Mouse (Mus musculus): ENCODE results near the gene Olfr764-ps1. TPM values are rescaled to one million over a fixed set of nuclear protein-coding genes. Genes with fewer than 3 reads are reported as not detected.
"Not testable (repeated sequence)": the region's sequence is repeated elsewhere in the genome, so short reads cannot be mapped to it uniquely, and the experiment has no call there.

The Olfr764-ps1 gene
- polyA plus RNA-seq, 1 experiment from 2014 or later: not detected

DNA sequence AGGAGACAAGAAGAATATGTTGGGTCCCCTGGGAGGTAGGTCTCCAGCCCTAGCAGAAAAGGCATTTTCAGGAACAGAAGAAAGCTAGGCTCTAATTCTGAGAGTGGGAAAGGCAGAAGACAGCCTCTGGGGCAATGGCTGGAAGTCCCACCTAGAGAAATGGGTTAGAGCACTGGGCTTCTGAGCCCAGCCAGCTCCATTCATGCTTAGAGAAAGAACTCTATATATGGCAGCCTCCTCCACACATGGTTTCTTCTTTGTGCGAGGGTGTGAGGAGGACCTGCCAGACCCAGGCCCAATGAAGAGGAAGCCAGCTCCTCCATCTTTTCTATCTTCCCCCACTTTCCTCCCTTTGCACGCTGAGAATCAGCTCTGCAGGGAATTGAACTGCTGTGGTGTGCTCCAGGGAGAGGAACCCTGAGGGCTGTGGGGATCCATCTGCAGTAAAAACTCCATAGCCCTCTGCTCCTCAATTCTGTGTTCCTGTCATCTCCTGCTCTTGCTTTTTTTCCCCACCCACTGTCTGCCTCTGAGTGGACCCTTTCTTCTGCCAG, 29.3 kb downstream of the Olfr764-ps1 start, which contains the start of gene Olfr763:
Olfr763 (plus strand) TSS at position 504 of the 554 bp plus-strand sequence.
- Histone ChIP-seq H3K9ac (ENCODE audit: low read length) (no peak within 1 kb of the TSS), H3K36me3 (ENCODE audit: control insufficient read depth, insufficient read depth, low read length) (no peaks in the 10 kb centered on the region), H3K9me3 (ENCODE audit: control insufficient read depth, low read length) (no peaks in the 10 kb centered on the region; the same call in 1 of the 2 replicates), H3K4me3 (ENCODE audit: low read depth, low read length) (no peak within 1 kb of the TSS), H3K4me2 (no peak within 1 kb of the TSS), H3K4me1 (ENCODE audit: control insufficient read depth, insufficient read depth, low read length) (no peaks in the 10 kb centered on the region), H3K27me3 (ENCODE audit: control insufficient read depth, insufficient read depth, low read length) (no peaks in the 10 kb centered on the region), H3K27ac (ENCODE audit: low read depth, low read length) (no peak within 1 kb of the TSS)
- ATAC-seq (ENCODE audit: low FRiP score) (no peak), DNase-seq (ENCODE audit: low spot score, missing footprints) (no peak)
- WGBS: 78% methylated on average over 2 of the region's 2 CpGs

DNA sequence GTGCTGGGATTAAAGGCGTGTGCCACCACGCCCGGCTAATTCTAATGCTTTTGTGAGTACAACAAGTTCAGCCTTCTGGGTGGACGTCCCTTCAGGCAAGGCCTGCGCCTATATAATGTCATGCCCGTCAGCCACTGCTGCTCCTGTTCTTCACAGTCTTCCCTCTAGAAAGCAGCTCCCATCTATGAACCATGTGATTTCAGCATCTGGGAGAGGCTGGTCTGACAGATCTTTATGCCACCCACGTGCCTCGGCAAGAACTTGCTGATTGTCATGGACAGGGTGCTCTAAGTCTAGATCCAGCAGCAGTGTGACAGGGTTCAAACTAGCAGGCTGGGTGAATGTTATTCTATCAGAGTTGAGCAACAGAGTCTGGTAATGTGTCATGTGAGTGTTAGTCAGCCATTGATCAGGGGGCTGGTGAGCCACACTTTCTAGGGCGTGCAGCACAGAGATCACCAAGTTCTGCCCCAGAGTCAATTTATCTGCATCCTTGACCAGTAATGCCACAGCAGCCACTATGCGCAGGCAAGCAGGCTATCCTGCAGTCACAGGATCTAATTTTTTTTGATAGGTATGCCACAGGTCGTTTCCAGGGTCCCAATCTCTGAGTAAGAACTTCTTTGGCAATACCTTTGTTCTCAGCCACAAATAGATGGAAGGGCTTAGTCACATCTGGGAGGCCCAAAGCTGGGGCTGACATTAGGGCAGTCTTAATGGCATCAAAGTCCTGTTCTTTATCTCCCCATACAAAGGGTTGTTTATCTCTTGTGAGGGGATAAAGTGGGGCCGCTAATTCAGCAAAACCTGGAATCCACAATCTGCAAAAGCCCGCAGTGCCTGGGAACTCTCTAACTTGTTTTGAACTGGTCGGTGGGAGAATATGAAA, 35.4 kb downstream of the Olfr764-ps1 start:
- WGBS: 69% methylated on average over 14 of the region's 14 CpGs
- DNase-seq (ENCODE audit: low spot score, missing footprints): no peak
- Histone ChIP-seq H3K9ac (ENCODE audit: low read length) (no peak overlapping the region), H3K36me3 (ENCODE audit: control insufficient read depth, insufficient read depth, low read length) (no peaks in the 10 kb centered on the region), H3K27me3 (ENCODE audit: control insufficient read depth, insufficient read depth, low read length) (no peaks in the 10 kb centered on the region), H3K27ac (ENCODE audit: low read depth, low read length) (no peak overlapping the region), H3K4me3 (ENCODE audit: low read depth, low read length) (no peak overlapping the region), H3K4me1 (ENCODE audit: control insufficient read depth, insufficient read depth, low read length) (no peaks in the 10 kb centered on the region), H3K9me3 (ENCODE audit: control insufficient read depth, low read length) (no peaks in the 10 kb centered on the region; the same call in 1 of the 2 replicates), H3K4me2 (no peak overlapping the region)
- ATAC-seq (ENCODE audit: low FRiP score): no peak

DNA sequence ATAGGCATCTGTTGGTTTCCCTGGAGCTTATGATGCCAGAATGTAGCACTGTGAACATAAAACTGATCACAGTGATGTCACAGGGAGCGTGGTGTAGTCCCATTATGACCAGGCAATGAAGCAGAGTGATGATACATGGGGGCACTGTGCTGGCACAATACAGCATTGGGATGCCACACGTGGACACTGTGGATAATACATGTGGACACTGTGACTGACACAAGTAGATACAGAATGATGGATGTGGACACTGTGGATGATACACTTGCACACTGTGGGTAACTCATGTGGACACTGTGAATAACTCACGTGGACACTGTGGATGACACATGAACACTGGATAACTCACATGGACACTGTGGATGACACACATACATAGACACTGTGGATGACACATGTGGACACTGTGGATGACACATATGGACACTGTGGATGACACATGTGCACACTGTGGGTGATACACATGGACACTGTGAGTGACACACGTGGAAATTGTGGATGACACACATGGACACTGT, 43.1 kb downstream of the Olfr764-ps1 start:
- H3K4me2 ChIP-seq: no peak overlapping the region
- 80% methylated on average over 4 of the region's 4 CpGs for WGBS
- ATAC-seq (ENCODE audit: low FRiP score): peak; percentile 35; the same call in 1 of the 2 replicates

DNA sequence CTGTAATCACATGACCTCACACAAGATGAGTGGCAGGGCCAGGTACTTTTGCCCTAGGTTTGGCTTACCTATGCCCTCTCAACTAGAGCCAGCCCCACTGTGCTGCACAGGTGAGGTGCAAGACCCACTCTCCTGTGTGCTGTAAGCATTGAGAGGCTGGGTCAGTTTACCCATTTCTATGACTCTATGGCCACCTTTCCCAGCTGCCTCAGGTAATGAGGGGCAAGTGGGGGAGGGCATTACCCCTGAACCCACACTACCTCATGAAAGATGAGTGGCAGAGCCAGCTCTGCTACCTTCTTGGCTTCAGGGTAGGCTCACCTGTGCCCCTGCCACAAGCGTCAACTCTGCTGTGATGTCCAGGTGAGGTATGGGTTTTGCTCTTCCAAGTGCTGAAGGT, 43.9 kb downstream of the Olfr764-ps1 start:
- WGBS: 100% methylated on average over 1 of the region's 1 CpGs
- Histone ChIP-seq H3K4me2 (no peak overlapping the region), H3K27ac (ENCODE audit: low read depth, low read length) (no peak overlapping the region), H3K9me3 (ENCODE audit: control insufficient read depth, low read length) (no peaks in the 10 kb centered on the region), H3K9ac (ENCODE audit: low read length) (no peak overlapping the region), H3K4me1 (ENCODE audit: control insufficient read depth, insufficient read depth, low read length) (no peaks in the 10 kb centered on the region), H3K27me3 (ENCODE audit: control insufficient read depth, insufficient read depth, low read length) (no peaks in the 10 kb centered on the region), H3K36me3 (ENCODE audit: control insufficient read depth, insufficient read depth, low read length) (no peaks in the 10 kb centered on the region), H3K4me3 (ENCODE audit: low read depth, low read length) (no peak overlapping the region)
- no peak for ATAC-seq (ENCODE audit: low FRiP score)
- DNase-seq (ENCODE audit: low spot score, missing footprints): no peak

More for the DNA sequence above, 43.1 kb downstream of the Olfr764-ps1 start:
- Histone ChIP-seq H3K27ac (ENCODE audit: low read depth, low read length) (no peak overlapping the region), H3K36me3 (ENCODE audit: control insufficient read depth, insufficient read depth, low read length) (no peaks in the 10 kb centered on the region), H3K4me1 (ENCODE audit: control insufficient read depth, insufficient read depth, low read length) (no peaks in the 10 kb centered on the region), H3K27me3 (ENCODE audit: control insufficient read depth, insufficient read depth, low read length) (no peaks in the 10 kb centered on the region), H3K4me3 (ENCODE audit: low read depth, low read length) (no peak overlapping the region), H3K9ac (ENCODE audit: low read length) (no peak overlapping the region), H3K9me3 (ENCODE audit: control insufficient read depth, low read length) (no peaks in the 10 kb centered on the region)
- DNase-seq (ENCODE audit: low spot score, missing footprints): no peak

DNA sequence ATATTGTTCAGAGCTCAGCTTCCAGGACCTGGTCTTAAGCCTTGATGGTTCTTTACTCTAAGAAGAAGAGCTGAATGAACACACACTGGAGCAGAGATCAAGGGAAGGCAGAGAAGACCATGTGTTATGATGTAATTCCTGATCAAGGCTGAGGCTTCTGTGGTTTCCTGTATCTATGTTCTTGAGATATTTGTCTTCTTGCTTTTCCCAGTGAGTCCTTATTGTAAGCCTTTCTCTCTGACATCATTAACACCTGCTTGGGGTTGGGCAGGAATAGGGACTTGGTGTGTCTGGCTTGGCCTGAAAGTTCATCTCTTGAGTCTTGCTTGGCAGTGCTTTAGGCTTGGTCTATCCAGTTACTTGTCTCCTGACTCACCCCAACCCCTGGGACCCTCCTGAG, 48.7 kb downstream of the Olfr764-ps1 start:
- DNase-seq (ENCODE audit: low spot score, missing footprints) (no peak), ATAC-seq (ENCODE audit: low FRiP score) (no peak)
- Histone ChIP-seq H3K36me3 (ENCODE audit: control insufficient read depth, insufficient read depth, low read length) (no peaks in the 10 kb centered on the region), H3K4me2 (no peak overlapping the region), H3K4me3 (ENCODE audit: low read depth, low read length) (no peak overlapping the region), H3K27ac (ENCODE audit: low read depth, low read length) (no peak overlapping the region), H3K27me3 (ENCODE audit: control insufficient read depth, insufficient read depth, low read length) (no peaks in the 10 kb centered on the region), H3K9me3 (ENCODE audit: control insufficient read depth, low read length) (no peaks in the 10 kb centered on the region), H3K4me1 (ENCODE audit: control insufficient read depth, insufficient read depth, low read length) (no peaks in the 10 kb centered on the region), H3K9ac (ENCODE audit: low read length) (no peak overlapping the region)

DNA sequence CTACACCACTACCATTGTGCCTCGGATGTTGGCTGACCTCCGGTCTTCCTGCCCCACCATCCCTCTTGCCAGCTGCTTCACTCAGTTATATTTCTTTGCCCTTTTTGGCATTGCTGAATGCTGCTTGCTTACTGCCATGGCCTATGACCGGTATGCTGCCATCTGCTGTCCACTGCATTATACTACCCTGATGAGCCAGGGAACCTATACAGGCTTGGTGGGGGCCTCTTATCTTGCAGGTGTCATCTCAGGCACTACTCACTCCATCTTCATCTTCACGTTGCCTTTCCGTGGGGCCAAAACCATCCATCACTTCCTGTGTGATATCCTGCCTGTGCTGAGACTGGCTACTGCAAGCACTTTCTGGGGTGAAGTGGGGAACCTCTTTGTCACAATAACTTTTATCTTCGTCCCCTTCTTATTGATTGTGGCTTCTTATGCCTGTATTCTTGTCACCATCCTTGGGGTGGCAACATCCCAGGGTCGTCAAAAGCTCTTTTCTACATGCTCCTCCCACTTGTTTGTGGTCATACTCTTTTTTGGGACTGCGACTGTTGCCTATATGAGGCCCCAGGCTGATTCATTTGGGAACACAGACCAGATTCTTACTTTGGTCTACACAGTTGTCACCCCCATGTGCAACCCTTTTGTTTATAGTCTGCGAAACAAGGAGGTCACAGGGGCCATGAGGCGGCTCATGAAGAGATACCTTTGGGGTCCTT, 49.4 kb downstream of the Olfr764-ps1 start:
- 69% methylated on average over 7 of the region's 10 CpGs for WGBS
- 0 out of 2 replicates have a peak, but pooled peaks have one; percentile 24 for ATAC-seq (ENCODE audit: low FRiP score)
- H3K27ac ChIP-seq (ENCODE audit: low read depth, low read length); DNase-seq (ENCODE audit: low spot score, missing footprints); H3K9me3 ChIP-seq (ENCODE audit: control insufficient read depth, low read length); H3K9ac ChIP-seq (ENCODE audit: low read length); H3K4me1 ChIP-seq (ENCODE audit: control insufficient read depth, insufficient read depth, low read length); H3K4me3 ChIP-seq (ENCODE audit: low read depth, low read length); H3K4me2 ChIP-seq; H3K36me3 ChIP-seq (ENCODE audit: control insufficient read depth, insufficient read depth, low read length); H3K27me3 ChIP-seq (ENCODE audit: control insufficient read depth, insufficient read depth, low read length): not testable (repeated sequence)

DNA sequence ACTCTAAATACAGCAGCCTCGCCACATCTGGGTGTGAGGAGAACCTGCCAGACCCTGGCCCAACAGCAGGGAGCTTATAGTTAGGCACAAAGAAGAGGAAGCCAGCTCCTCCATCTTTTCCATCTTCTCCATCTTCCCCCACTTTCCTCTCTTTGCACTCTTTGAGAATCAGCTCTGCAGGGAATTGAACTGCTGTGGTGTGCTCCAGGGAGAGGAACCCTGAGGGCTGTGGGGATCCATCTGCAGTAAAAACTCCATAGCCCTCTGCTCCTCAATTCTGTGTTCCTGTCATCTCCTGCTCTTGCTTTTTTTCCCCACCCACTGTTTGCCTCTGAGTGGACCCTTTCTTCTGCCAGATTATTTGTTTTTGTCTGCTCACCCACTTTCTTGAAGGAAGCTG, 50.6 kb downstream of the Olfr764-ps1 start, which contains the start of gene Olfr9:
Olfr9 (plus strand) TSS at position 301 of the 400 bp plus-strand sequence.
- not testable (repeated sequence) for H3K9ac ChIP-seq (ENCODE audit: low read length); DNase-seq (ENCODE audit: low spot score, missing footprints); ATAC-seq (ENCODE audit: low FRiP score); H3K27ac ChIP-seq (ENCODE audit: low read depth, low read length); H3K4me2 ChIP-seq; H3K9me3 ChIP-seq (ENCODE audit: control insufficient read depth, low read length); H3K4me3 ChIP-seq (ENCODE audit: low read depth, low read length); H3K4me1 ChIP-seq (ENCODE audit: control insufficient read depth, insufficient read depth, low read length); H3K27me3 ChIP-seq (ENCODE audit: control insufficient read depth, insufficient read depth, low read length); H3K36me3 ChIP-seq (ENCODE audit: control insufficient read depth, insufficient read depth, low read length)
- WGBS: 90% methylated on average over 1 of the region's 1 CpGs
